26 mouse cellular contexts compared by ENCODE assay signal in the genomic region with DNA sequence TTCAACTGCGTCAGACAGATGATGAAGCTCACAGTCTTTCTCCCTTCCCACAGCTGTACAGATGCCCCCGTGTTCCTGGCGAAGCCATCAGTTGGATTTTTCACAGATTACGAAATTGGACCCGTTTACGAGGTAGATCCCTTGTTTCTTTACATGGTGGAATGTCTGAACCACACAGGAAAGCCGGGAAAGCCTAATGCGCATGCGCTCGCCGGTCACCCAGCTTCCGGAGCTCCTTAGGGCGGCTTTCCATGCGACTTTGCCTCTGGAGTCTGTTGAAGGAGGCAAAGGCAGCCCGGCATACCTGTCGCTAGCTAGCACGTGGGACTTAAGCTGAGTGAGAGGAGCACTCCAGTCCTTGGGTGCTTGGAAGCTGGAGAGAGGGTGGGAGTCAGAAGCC. TPM values are rescaled to one million over a fixed set of nuclear protein-coding genes. Genes with fewer than 3 reads are reported as not detected.
DNase-seq lines count a peak whose midpoint lies in the region; TF ChIP-seq lines count a peak whose summit lies in the region.
"Had no signal": no experiment of that assay in that cellular context is flagged by ENCODE, and none has a peak within 500 bp of the region (broad histone marks: within the 10 kb centered on the region; RNA-seq: fewer than 3 reads in every experiment).

No protein-coding gene starts in this region.

- no peaks in the 10 kb centered on the region for H3K9me3 ChIP-seq in ES-E14 (ENCODE audit: control insufficient read depth, insufficient read depth, low read depth, low read length)
- no peaks in the 10 kb centered on the region for H3K9me3 ChIP-seq in heart, embryonic 10.5 days
- H3K9me3 ChIP-seq: embryonic facial prominence, embryonic 10.5 days; embryonic facial prominence, embryonic 12.5 days; forebrain, embryonic 13.5 days; forebrain, embryonic 15.5 days had no signal

- intact Hi-C loops in left cerebral cortex, postnatal 10 days (cut with DNase I) = no loop called here

- 76% methylated on average over 17 of the region's 17 CpGs for WGBS in heart, embryonic 10.5 days

- H3K36me3 ChIP-seq in testis, adult 2 months (ENCODE audit: control insufficient read depth, insufficient read depth, low read length) = peaks cover 3% of the 10 kb centered on the region; the same call in 1 of the 2 replicates
- H3K36me3 ChIP-seq in ES-E14 (ENCODE audit: control insufficient read depth, insufficient read depth, low read length, poor library complexity, severe bottlenecking) = no peaks in the 10 kb centered on the region
- H3K36me3 ChIP-seq in heart, embryonic 10.5 days = no peaks in the 10 kb centered on the region
- H3K36me3 ChIP-seq: embryonic facial prominence, embryonic 10.5 days; embryonic facial prominence, embryonic 12.5 days; forebrain, embryonic 15.5 days had no signal

- no peak for TF ChIP-seq POLR2A in testis, adult 2 months (IDR thresholded peaks at IDR 0.05; ENCODE audit: control insufficient read depth, low read depth, low read length)

- H3K27ac ChIP-seq in testis, adult 2 months (ENCODE audit: control insufficient read depth, insufficient read depth, low read depth, low read length) = no peak overlapping the region
- H3K27ac ChIP-seq in ES-E14 (ENCODE audit: insufficient read depth, low read depth, low read length, poor library complexity, severe bottlenecking) = no peak overlapping the region
- no peak overlapping the region for H3K27ac ChIP-seq in heart, embryonic 10.5 days
- H3K27ac ChIP-seq: embryonic facial prominence, embryonic 10.5 days; embryonic facial prominence, embryonic 12.5 days; forebrain, embryonic 13.5 days; forebrain, embryonic 15.5 days had no signal

- in situ Hi-C loops in ES-E14 (cut with MboI; ENCODE audit: low sequenced_read_pairs in 2 of 2, unreplicated experiment in 2 of 2) = no loop called here

- no peak for DNase-seq in testis, postnatal 10 days (ENCODE audit: low spot score)
- DNase-seq in ES-E14 (ENCODE audit: low read depth, low spot score) (no peak), ZHBTc4 (ENCODE audit: low read depth, low spot score) (peak; percentile 84)
- no peak for DNase-seq in left cerebral cortex, postnatal 10 days (ENCODE audit: extremely low spot score in 1 of 2, low spot score in 2 of 2)
- DNase-seq in heart, embryonic 10.5 days (ENCODE audit: low spot score) = no peak
- DNase-seq: adrenal gland, adult 2 months; adrenal gland, postnatal 14 days; adrenal gland, postnatal 36 days; B cell, adult 2 months; cerebellum, adult 11-12 months; cerebellum, adult 2 months; cerebellum, adult 9-10 months; cerebellum, postnatal 10 days; cerebellum, postnatal 25 days; forebrain, postnatal 0 days had no signal

- TF ChIP-seq CTCF in testis, adult 2 months (IDR thresholded peaks at IDR 0.05; ENCODE audit: control insufficient read depth, insufficient read depth, insufficient replicate concordance, low read depth, low read length) = no peak

- H3K4me1 ChIP-seq in testis, adult 2 months (ENCODE audit: control insufficient read depth, insufficient read depth, low read length) = peaks cover 6% of the 10 kb centered on the region
- peaks cover 0 to 9% of the 10 kb centered on the region in 2 experiments; a peak in 3 of 4 replicates for H3K4me1 ChIP-seq in ES-E14 (ENCODE audit: control insufficient read depth in 2 of 2, insufficient read depth in 2 of 2, low read length in 2 of 2, poor library complexity in 1 of 2)
- H3K4me1 ChIP-seq in heart, embryonic 10.5 days = peaks cover 8% of the 10 kb centered on the region; the same call in 1 of the 2 replicates
- H3K4me1 ChIP-seq: forebrain, embryonic 15.5 days had no signal

- no peaks in the 10 kb centered on the region for H3K27me3 ChIP-seq in testis, adult 2 months (ENCODE audit: control insufficient read depth, insufficient read depth, low read length)
- no peaks in the 10 kb centered on the region for H3K27me3 ChIP-seq in heart, embryonic 10.5 days (ENCODE audit: insufficient read depth, poor library complexity, severe bottlenecking)
- H3K27me3 ChIP-seq: CH12.LX; embryonic facial prominence, embryonic 12.5 days; forebrain, embryonic 13.5 days; forebrain, embryonic 15.5 days had no signal

- peak overlapping the region; percentile 42 for H3K4me3 ChIP-seq in testis, adult 2 months (ENCODE audit: control insufficient read depth, low read depth, low read length)
- H3K4me3 ChIP-seq in ES-E14 (ENCODE audit: insufficient read depth in 1 of 2, low read depth in 1 of 2, low read length in 2 of 2, poor library complexity in 1 of 2, severe bottlenecking in 1 of 2) = no peak overlapping the region
- no peak overlapping the region for H3K4me3 ChIP-seq in heart, embryonic 10.5 days
- H3K4me3 ChIP-seq: embryonic facial prominence, embryonic 10.5 days; embryonic facial prominence, embryonic 12.5 days; forebrain, embryonic 13.5 days; forebrain, embryonic 15.5 days had no signal

- H3K9ac ChIP-seq in ES-E14 (ENCODE audit: insufficient read depth, low read depth, low read length, poor library complexity, severe bottlenecking) = peak overlapping the region; percentile 29; the same call in 1 of the 2 replicates
- H3K9ac ChIP-seq: embryonic facial prominence, embryonic 12.5 days; forebrain, embryonic 13.5 days; forebrain, embryonic 15.5 days; forebrain, postnatal 0 days had no signal

TF ChIP-seq in ES-E14, 5 proteins besides CTCF, POLR2A, EP300 and RAD21:
- TF ChIP-seq MAFK (IDR thresholded peaks at IDR 0.05; ENCODE audit: insufficient read depth, low read depth, low read length) = no peak
- no peak for TF ChIP-seq HCFC1 (IDR thresholded peaks at IDR 0.05; ENCODE audit: borderline replicate concordance, insufficient read depth, low read length)
- no peak for TF ChIP-seq CHD2 (IDR thresholded peaks at IDR 0.05; ENCODE audit: low read depth, low read length)

RNA-seq across cellular contexts. Expression of gene Dlec1, which starts 12.6 kb away (rescaled TPM):
- polyA plus RNA-seq in testis, adult 2 months (2012; rRNA removed) = 24.9 and 26.2 TPM in 2 replicates
- 1.2 and 3.7 TPM in 2 replicates for total RNA-seq in ES-E14 (2012; rRNA removed)
- total RNA-seq in left cerebral cortex, postnatal 10 days (2021) = 1 to 10 TPM; 1.1 to 1.2 TPM
- polyA plus RNA-seq in heart, embryonic 10.5 days (2016; fragmentation: Nextera tagmentation; extraction: Ambion mirVana) = 0.87 and 1.2 TPM in 2 replicates
- total RNA-seq: MEL had no signal
- polyA plus RNA-seq: CD4-positive, CD25-positive, alpha-beta regulatory T cell, adult 4 months had no signal

RNA-seq across cellular contexts. Expression of gene Plcd1, which starts 21.6 kb away (rescaled TPM):
- 13.4 and 13.9 TPM in 2 replicates for polyA plus RNA-seq in testis, adult 2 months (2012; rRNA removed)
- 13.1 and 15.3 TPM in 2 replicates for total RNA-seq in ES-E14 (2012; rRNA removed)
- 10 to 100 TPM; 10.1 to 11.9 TPM for total RNA-seq in left cerebral cortex, postnatal 10 days (2021)
- 18.6 and 19.5 TPM in 2 replicates for polyA plus RNA-seq in heart, embryonic 10.5 days (2016; fragmentation: Nextera tagmentation; extraction: Ambion mirVana)
- total RNA-seq: MEL had no signal

RNA-seq across cellular contexts. Expression of gene Acaa1b, which starts 42.0 kb away (rescaled TPM):
- polyA plus RNA-seq in testis, adult 2 months (2012; rRNA removed) = 1.0 TPM in 2 replicates
- total RNA-seq in ES-E14 (2012; rRNA removed) = 3.0 and 6.8 TPM in 2 replicates
- 1 to 10 TPM; 2.2 to 3.3 TPM for total RNA-seq in left cerebral cortex, postnatal 10 days (2021)
- polyA plus RNA-seq in heart, embryonic 10.5 days (2016; fragmentation: Nextera tagmentation; extraction: Ambion mirVana) = 0.70 and 0.76 TPM in 2 replicates
- polyA plus RNA-seq: CD4-positive, CD25-positive, alpha-beta regulatory T cell, adult 4 months had no signal

RNA-seq across cellular contexts. Expression of gene Gm47289, which starts 44.0 kb away (rescaled TPM):
- polyA plus RNA-seq in testis, adult 2 months (2012; rRNA removed) = not detected in 2 replicates
- total RNA-seq in ES-E14 (2012; rRNA removed) = not detected in 2 replicates
- total RNA-seq in left cerebral cortex, postnatal 10 days (2021) = not detected
- polyA plus RNA-seq in heart, embryonic 10.5 days (2016; fragmentation: Nextera tagmentation; extraction: Ambion mirVana) = not detected in 2 replicates
- total RNA-seq: adrenal gland, adult 2 months; adrenal gland, postnatal 14 days; adrenal gland, postnatal 36 days; CH12.LX; forebrain, postnatal 0 days; MEL had no signal
- polyA plus RNA-seq: adrenal gland, adult 2 months; CD4-positive, CD25-positive, alpha-beta regulatory T cell, adult 4 months; cerebellum, adult 2 months; cortical plate, adult 2 months; embryonic facial prominence, embryonic 10.5 days; embryonic facial prominence, embryonic 12.5 days; embryonic facial prominence, embryonic 14.5 days; forebrain, embryonic 11.5 days; forebrain, embryonic 13.5 days; forebrain, embryonic 15.5 days; forebrain, postnatal 0 days had no signal
